Mouse (Mus musculus) kidney, adult 2 months (tissue): ENCODE data around the gene Scaf11. TPM values are rescaled to one million over a fixed set of nuclear protein-coding genes. Genes with fewer than 3 reads are reported as not detected.

ENCODE experiments used
- DNase-seq: peaks from one replicate; pipeline ENCODE4 v3.0.0; 2021
- H3K27ac ChIP-seq: fragments of 200-500 bp; 2 replicates; pipeline ENCODE4 v1.5.1; 2012; ENCODE audit warnings: low read depth, low read length, control low read depth, inconsistent platforms; ENCODE audit not compliant: insufficient read depth
- H3K27me3 ChIP-seq: fragments of 200-500 bp; replicated peaks from 2 replicates; pipeline ENCODE4 v1.6.1; 2012; ENCODE audit warnings: mild to moderate bottlenecking, moderate library complexity, low read length, inconsistent platforms; ENCODE audit not compliant: control insufficient read depth, insufficient read depth
- H3K36me3 ChIP-seq: fragments of 200-500 bp; 2 replicates; pipeline ENCODE4 v1.6.1; 2012; ENCODE audit warnings: mild to moderate bottlenecking, moderate library complexity, low read length, inconsistent platforms; ENCODE audit not compliant: control insufficient read depth, insufficient read depth
- H3K4me1 ChIP-seq: fragments of 200-500 bp; 2 replicates; pipeline ENCODE4 v1.6.1; 2011; ENCODE audit warnings: low read length; ENCODE audit not compliant: control insufficient read depth, insufficient read depth
- H3K4me3 ChIP-seq: fragments of 200-500 bp; 2 replicates; pipeline ENCODE4 v1.5.1; 2011; ENCODE audit warnings: mild to moderate bottlenecking, low read depth, low read length, control low read depth; ENCODE audit not compliant: insufficient read depth
- CTCF ChIP-seq: fragments of 200-500 bp; conservative IDR thresholded peaks from 2 replicates; pipeline ENCODE4 v1.5.1; 2011; ENCODE audit warnings: low read depth, mild to moderate bottlenecking, control low read depth, low read length, moderate library complexity, mixed read lengths; ENCODE audit not compliant: insufficient read depth, insufficient read length
- POLR2A ChIP-seq: fragments of 200-500 bp; IDR thresholded peaks from one replicate; pipeline ENCODE4 v1.6.1; 2011; ENCODE audit warnings: low read depth, low read length, control low read depth
- WGBS: fragments of 180-500 bp; shearing (Covaris S2); methylation state at CpG from one replicate; pipeline ENCODE4 v1.1.7; 2018; 5-methylcytosine and 5-hydroxymethylcytosine counted together
- polyA plus RNA-seq: library from polyadenylated mRNA; depleted of rRNA; stranded (reverse); fragments of >200 nt; gene quantifications from 2 replicates; pipeline ENCODE4 v1.2.3, GENCODE M21; 2012

The Scaf11 gene
- polyA plus RNA-seq, 1 experiment: 22.0 TPM

GRCm38 (mm10) chr15:96476359-96476758, 15.7 kb upstream of the Scaf11 start:
- H3K36me3 ChIP-seq: no peaks in the 10 kb centered on the region
- no peaks in the 10 kb centered on the region for H3K4me1 ChIP-seq
- 6% methylated on average over 7 of the region's 7 CpGs for WGBS
- TF ChIP-seq POLR2A: no peak
- TF ChIP-seq CTCF: peak; percentile 92
- H3K4me3 ChIP-seq: no peak overlapping the region
- no peaks in the 10 kb centered on the region for H3K27me3 ChIP-seq
- peak; percentile 89 for DNase-seq
- H3K27ac ChIP-seq: no peak overlapping the region

- Histone ChIP-seq H3K4me1 (no peaks in the 10 kb centered on the region), H3K4me3 (no peak overlapping the region), H3K36me3 (no peaks in the 10 kb centered on the region), H3K27ac (no peak overlapping the region), H3K27me3 (no peaks in the 10 kb centered on the region)
- no peak for DNase-seq
- TF ChIP-seq CTCF (no peak), POLR2A (no peak)
- 90% methylated on average over 7 of the region's 7 CpGs for WGBS
Measured at GRCm38 (mm10) chr15:96475571-96475972, 14.9 kb upstream of the Scaf11 start.

GRCm38 (mm10) chr15:96474325-96474955, 13.8 kb upstream of the Scaf11 start:
- H3K36me3 ChIP-seq: no peaks in the 10 kb centered on the region
- 39% methylated on average over 20 of the region's 20 CpGs for WGBS
- TF ChIP-seq CTCF (no peak), POLR2A (no peak)
- H3K27ac ChIP-seq: no peak overlapping the region
- no peaks in the 10 kb centered on the region for H3K4me1 ChIP-seq
- no peak overlapping the region for H3K4me3 ChIP-seq
- no peaks in the 10 kb centered on the region for H3K27me3 ChIP-seq
- peak; percentile 51 for DNase-seq

GRCm38 (mm10) chr15:96473920-96474319, 13.3 kb upstream of the Scaf11 start:
- Histone ChIP-seq H3K27ac (no peak overlapping the region), H3K4me3 (no peak overlapping the region), H3K4me1 (no peaks in the 10 kb centered on the region), H3K27me3 (no peaks in the 10 kb centered on the region), H3K36me3 (no peaks in the 10 kb centered on the region)
- no peak for TF ChIP-seq CTCF
- TF ChIP-seq POLR2A: no peak
- no peak for DNase-seq
- 95% methylated on average over 15 of the region's 15 CpGs for WGBS

DNA sequence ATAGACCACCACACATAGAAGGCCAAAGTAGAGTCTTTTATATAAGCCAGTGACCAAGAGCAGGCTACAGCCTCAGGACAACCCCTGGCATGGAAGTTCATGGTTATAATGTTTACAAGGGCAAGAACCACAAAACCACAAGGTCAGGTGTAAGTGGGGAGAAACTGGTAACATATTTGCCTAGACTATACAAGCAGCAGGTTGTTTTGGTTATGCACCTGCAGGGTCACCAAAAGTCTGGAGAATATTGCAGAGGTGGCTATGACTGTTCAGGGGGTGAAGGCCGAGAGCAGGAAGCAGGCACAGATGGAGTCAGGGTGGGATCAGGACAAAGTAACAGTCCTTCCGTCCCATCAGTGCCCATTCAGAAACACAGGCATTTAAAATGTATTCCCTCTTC, 7.7 kb upstream of the Scaf11 start:
- DNase-seq: no peak
- no peaks in the 10 kb centered on the region for H3K36me3 ChIP-seq
- no peaks in the 10 kb centered on the region for H3K27me3 ChIP-seq
- H3K27ac ChIP-seq: no peak overlapping the region
- H3K4me3 ChIP-seq: no peak overlapping the region
- 90% methylated on average over 2 of the region's 2 CpGs for WGBS
- H3K4me1 ChIP-seq: no peaks in the 10 kb centered on the region
- no peak for TF ChIP-seq CTCF
- no peak for TF ChIP-seq POLR2A

DNA sequence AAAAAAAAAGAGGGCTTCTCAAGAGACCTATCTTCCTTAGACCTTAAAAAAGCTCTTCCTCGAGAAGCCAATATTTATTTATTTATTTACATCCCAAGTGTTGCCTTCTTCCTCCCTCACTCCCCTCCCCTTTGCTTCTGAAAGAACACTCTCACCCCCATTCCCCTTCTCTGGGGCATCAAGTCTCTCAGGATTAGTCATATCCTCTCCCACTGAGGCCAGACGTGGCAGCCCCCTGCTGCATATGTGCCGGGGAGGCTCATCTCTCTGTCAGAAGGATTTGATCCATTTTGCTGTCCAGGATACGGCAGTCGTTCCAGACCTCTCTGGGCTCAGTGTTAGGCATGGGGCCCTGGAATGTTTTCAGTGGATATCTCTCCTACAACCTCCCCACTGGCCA, 7.2 kb upstream of the Scaf11 start:
- Histone ChIP-seq H3K4me3 (no peak overlapping the region), H3K27me3 (no peaks in the 10 kb centered on the region), H3K4me1 (no peaks in the 10 kb centered on the region), H3K36me3 (no peaks in the 10 kb centered on the region), H3K27ac (no peak overlapping the region)
- 84% methylated on average over 5 of the region's 5 CpGs for WGBS
- TF ChIP-seq POLR2A: no peak
- no peak for TF ChIP-seq CTCF
- no peak for DNase-seq

DNA sequence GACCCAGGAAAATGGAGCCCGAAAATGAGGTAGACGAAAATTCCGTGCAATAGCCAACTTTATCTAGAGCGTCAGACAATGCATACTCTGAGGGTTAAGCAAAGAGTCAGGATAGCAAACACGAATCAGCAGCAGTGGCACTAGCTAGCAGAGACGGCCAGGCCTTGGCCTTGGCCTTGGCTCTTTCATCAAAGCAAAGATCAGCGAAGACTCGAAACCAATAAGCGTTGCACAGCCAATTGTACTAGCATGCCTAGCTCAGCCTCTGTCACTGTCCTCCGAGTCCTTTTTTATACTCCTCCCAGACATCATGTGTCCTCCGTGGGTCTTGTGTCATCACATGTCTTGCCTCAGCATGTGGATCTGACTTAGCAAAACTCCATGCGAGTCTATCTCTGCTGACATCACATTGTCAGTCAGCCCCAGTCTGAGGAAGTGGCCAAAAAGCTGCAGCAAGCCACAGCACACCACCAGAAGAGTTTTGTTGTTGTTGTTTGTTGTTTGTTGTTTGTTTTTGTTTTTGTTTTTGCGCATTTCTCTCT, 5.8 kb upstream of the Scaf11 start:
- Histone ChIP-seq H3K4me1 (no peaks in the 10 kb centered on the region; the same call in 1 of the 2 replicates), H3K4me3 (no peak overlapping the region), H3K27ac (no peak overlapping the region), H3K27me3 (no peaks in the 10 kb centered on the region), H3K36me3 (no peaks in the 10 kb centered on the region)
- no peak for DNase-seq
- TF ChIP-seq POLR2A: no peak
- no peak for TF ChIP-seq CTCF
- WGBS: 92% methylated on average over 13 of the region's 13 CpGs

GRCm38 (mm10) chr15:96465076-96465475, 4.4 kb upstream of the Scaf11 start:
- no peaks in the 10 kb centered on the region; the same call in 1 of the 2 replicates for H3K4me1 ChIP-seq
- H3K4me3 ChIP-seq: no peak overlapping the region
- 68% methylated on average over 11 of the region's 11 CpGs for WGBS
- H3K36me3 ChIP-seq: no peaks in the 10 kb centered on the region
- no peaks in the 10 kb centered on the region for H3K27me3 ChIP-seq
- TF ChIP-seq POLR2A: no peak
- no peak for TF ChIP-seq CTCF
- H3K27ac ChIP-seq: no peak overlapping the region
- no peak for DNase-seq
